Mouse (Mus musculus) frontal cortex, postnatal 25 days (tissue): Measurements from ENCODE around the gene Olfr1099.

Experiments
- DNase-seq, 2 experiments: peaks; one replicate each; pipeline ENCODE4 v3.0.0; 2022; ENCODE audit warnings: low spot score in 2 of 2

Olfr1099 gene

GRCm38 (mm10) chr2:86960593-86960992, at the start of gene Olfr1099:
Gene Olfr1099, minus strand, starts transcription at chr2:86960693.
- no peak for DNase-seq

- DNase-seq, result no peak
Measured at GRCm38 (mm10) chr2:86998098-86998497, 37.6 kb upstream of the Olfr1099 start, which contains the start of gene Olfr1102. Gene Olfr1102, plus strand, starts transcription at chr2:86998398.

- DNase-seq, result no peak
Measured at GRCm38 (mm10) chr2:86991121-86991520, 30.6 kb upstream of the Olfr1099 start, which contains the start of gene Olfr1101. Gene Olfr1101, minus strand, starts transcription at chr2:86991221.

DNA sequence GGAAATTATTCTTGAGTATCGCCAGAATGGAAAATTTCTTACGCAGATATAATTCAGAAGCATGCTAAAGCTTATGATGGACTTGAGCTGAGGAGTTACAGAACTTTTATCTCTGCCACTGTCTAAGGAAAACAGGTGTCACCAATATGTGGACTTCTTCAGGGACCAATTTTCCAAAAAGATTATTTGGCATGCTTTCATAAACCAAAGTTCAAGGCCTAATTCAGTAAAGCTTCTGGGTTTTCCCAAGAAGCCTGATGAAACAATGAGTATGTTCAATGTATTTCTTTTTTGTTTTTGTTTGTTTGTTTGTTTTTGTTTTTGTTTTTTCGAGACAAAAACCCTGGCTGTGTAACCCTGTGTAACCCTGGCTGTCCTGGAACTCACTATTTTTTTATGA, 19.4 kb upstream of the Olfr1099 start, which contains the start of gene Olfr1100:
Gene Olfr1100, minus strand, starts transcription at position 101 of the 400 bp plus-strand sequence.
- DNase-seq, result no peak

DNA sequence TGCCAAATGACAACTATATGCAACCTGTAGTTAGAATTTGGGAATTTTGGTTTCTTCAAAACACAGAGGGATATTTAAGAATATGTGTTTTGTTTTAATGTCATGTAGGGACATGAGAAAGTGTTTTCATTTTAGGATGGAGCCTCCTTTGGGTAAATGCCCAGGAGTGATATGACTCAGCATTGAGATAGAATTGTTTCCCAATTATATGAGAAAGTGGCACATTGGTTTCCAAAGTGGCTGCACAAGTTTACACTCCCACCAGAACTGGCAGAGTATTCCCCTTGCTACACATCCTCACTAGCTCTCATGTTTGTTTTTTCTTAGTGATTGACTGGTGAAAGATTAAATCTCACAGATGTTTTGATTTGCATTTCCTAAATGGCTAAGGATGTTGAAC, 33.9 kb downstream of the Olfr1099 start:
- no peak for DNase-seq

GRCm38 (mm10) chr2:86924445-86924844, 36.0 kb downstream of the Olfr1099 start, which contains the start of gene Olfr1098:
Gene Olfr1098, minus strand, starts transcription at chr2:86924545.
- no peak for DNase-seq

DNA sequence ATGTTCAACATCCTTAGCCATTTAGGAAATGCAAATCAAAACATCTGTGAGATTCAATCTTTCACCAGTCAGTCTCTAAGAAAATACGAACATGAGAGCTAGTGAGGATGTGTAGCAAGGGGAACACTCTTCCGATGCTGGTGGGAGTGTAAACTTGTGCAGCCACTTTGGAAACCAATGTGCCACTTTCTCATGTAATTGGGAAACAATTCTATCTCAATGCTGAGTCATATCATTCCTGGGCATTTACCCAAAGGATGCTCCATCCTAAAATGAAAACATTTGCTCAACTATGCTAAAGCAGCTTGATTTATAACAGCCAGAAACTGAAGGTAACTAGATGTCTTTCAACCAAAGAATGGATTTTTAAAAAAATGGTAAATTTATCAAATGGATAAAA, 54.8 kb downstream of the Olfr1099 start:
- no peak for DNase-seq
